Mouse (Mus musculus) c-Kit-negative CD71-positive TER-119-positive erythroid progenitor cells, embryonic 14.5 days (primary cell): ENCODE measurements around the gene Ccdc115.
"Not testable (repeated sequence)": the region's sequence is repeated elsewhere in the genome, so short reads cannot be mapped to it uniquely, and the experiment has no call there.

Experiments used
- DNase-seq: peaks from one replicate; pipeline ENCODE4 v3.0.0-alpha.2; 2013; ENCODE audit warnings: low read depth, low spot score

Gene Ccdc115

GRCm38 (mm10) chr1:34438381-34439051 lies 956 bp downstream of the Ccdc115 start:
- no peak for DNase-seq

- not testable (repeated sequence) for DNase-seq
Observed at GRCm38 (mm10) chr1:34437366-34437765, 2.1 kb downstream of the Ccdc115 start.

DNA sequence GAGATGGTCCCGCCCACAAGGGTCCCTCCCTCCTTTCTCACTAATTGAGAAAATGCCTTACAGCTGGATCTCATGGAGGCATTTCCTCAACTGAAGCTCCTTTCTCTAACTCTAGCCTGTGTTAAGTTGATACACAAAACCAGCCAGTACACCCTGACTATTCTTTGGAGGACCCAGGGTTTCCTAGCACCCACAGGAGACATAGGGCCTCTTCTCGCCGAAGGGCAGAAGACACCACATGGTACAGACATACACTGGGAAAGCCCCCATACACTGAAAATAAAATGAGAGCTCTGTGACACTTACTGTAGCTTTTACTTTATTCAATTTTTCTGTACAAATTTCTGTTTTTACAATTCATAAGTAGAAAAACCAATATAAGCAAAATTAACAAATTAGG lies 3.1 kb downstream of the Ccdc115 start:
- no peak for DNase-seq

DNA sequence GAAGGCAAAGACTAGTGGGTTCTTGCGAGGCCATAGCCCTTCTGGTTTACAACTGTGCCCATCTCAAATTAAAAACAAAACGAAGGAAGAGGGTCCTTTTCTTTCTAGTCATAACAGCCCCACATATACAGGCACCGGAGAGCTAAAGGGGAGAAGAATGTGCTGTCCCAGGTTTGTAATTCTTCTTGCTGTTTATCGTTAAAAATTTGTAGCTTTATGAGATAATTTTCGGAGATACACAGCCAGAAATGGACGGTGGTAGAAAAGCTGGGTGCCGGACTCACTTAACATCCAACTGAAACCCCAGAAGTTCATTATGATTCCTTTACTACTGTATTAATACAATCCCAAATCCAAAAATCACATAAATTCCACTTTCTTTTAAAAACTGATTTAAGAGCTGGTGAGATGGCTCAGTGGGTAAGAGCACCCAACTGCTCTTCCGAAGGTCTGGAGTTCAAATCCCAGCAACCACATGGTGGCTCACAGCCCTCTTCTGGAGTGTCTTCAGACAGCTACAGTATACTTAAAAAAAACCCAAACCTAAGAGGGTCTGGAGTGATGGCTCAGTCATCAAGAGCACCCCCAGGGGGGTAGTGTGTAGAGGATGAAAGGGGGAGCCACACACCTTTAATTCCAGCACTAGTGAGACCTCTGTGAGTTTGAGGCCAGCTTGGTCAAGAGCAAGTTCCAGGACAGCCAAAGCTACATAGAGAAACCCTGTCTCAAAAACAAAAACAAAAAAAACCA lies 3.9 kb downstream of the Ccdc115 start:
- DNase-seq: no peak

GRCm38 (mm10) chr1:34434660-34435160 lies 4.8 kb downstream of the Ccdc115 start:
- DNase-seq: peak; percentile 80

GRCm38 (mm10) chr1:34433891-34434521 lies 5.5 kb downstream of the Ccdc115 start:
- no peak for DNase-seq

DNA sequence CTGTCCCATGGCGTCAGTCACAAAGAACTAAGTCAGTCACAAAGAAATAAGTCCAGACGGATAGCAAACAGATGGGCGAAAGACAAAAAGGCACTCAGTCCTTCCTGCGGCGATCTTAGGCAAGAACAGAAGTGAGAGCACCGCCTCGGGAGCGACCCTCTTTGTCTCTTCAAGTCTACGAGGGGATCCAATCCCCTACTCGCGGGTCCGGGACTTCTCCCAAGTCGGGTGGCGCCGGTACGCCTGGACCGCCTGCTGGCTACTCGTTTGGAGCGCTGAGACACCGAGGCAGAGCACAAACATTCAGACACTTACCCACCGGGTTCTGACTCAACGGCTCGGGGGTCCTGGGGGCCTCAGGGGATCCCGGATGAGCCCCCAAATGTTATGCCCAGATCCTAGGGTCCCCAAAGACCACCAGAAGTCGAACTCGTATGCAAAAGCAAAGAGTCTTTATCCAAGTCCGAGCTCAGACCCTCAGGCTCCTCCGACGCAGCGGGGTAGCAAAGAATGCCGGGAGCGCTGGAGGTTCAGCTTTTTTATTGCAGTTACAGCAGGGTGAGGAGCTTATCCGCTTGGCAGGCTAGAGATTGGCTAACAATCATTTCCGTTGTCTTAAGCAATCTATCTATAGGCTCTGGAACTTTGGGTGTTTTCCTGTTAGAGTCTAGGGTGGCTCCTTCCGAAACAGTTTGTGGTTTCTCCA lies 6.5 kb downstream of the Ccdc115 start:
- no peak for DNase-seq

DNA sequence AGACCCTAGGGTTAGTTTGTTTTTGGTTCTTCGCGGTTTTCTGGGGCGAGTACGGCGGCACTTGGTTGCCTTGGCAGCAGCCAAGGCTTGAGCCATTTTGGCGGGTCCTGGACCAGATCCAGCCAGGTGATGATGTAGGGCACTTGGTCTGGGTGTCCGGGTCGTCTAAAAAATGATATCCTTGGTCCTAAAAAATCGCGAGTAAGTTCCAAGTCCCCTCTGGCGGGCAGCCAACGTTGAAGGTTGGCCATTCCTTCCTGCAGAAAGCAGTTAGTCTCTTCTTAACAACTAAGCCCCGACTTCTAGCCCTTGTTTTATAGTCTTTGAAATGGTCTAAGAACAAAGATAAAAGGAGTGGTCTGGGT lies 7.1 kb downstream of the Ccdc115 start:
- no peak for DNase-seq

- DNase-seq: no peak
Observed at GRCm38 (mm10) chr1:34431431-34431830, 8.0 kb downstream of the Ccdc115 start.

- DNase-seq: no peak
Observed at GRCm38 (mm10) chr1:34430981-34431380, 8.5 kb downstream of the Ccdc115 start.

GRCm38 (mm10) chr1:34429281-34429680 lies 10.2 kb downstream of the Ccdc115 start:
- DNase-seq: no peak

DNA sequence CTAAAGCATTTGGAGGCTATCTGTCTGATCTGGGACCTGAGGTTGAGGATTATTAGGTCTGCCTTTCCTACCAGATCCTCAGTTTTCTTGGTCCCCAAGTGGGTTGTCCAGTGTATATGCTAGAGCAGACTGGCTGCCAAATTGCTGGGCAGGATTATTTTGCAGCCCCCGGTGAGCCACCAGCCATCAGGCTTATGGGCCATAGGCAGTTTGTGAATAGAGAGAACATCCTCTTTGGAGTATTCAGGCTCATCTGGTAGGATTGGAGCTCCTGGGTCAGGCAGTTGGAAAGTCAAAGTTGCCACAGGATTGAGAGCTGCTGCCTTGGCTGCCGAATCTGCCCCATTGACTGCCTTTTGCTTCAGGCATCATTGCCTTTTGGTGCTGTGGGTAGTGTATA lies 11.0 kb downstream of the Ccdc115 start:
- DNase-seq: no peak

- no peak for DNase-seq
Observed at GRCm38 (mm10) chr1:34399182-34399953, 40.1 kb downstream of the Ccdc115 start.

- DNase-seq: no peak
Observed at GRCm38 (mm10) chr1:34396321-34396720, 43.2 kb downstream of the Ccdc115 start.

- DNase-seq: no peak
Observed at GRCm38 (mm10) chr1:34389234-34389891, 50.1 kb downstream of the Ccdc115 start.

DNA sequence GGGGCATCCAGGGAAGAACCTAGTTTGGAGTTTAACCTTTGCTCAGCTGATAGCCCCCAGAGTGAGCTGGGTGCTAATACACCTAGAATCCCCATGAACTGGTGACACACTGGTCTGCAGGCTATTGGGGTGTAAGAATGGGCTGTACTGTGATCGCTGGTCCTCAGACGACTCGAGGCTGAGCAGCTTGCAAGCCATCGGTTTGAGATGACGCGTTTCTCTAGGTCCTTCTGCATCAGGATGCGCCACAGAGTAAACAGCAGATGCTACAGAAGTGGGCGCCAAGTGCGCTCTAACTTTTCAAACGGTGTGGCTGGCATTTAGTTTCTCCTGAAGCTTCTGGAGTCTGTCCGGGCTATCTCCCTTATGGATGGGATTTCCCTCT lies 50.6 kb downstream of the Ccdc115 start:
- no peak for DNase-seq

GRCm38 (mm10) chr1:34387346-34388327 lies 51.8 kb downstream of the Ccdc115 start:
- DNase-seq: no peak
